ENCODE assay signal across 9 mouse cellular contexts in genomic region chr2:158242170-158242896, GRCm38 (mm10). TPM values are rescaled to one million over a fixed set of nuclear protein-coding genes. Genes with fewer than 3 reads are reported as not detected.
DNase-seq lines count a peak whose midpoint lies in the region; ATAC-seq and TF ChIP-seq lines count a peak whose summit lies in the region.
"Had no signal": no experiment of that assay in that cellular context is flagged by ENCODE, and none has a peak within 500 bp of the region (broad histone marks: within the 10 kb centered on the region; RNA-seq: fewer than 3 reads in every experiment).

No protein-coding gene starts in this region.

- ATAC-seq in liver, embryonic 11.5 days (replicated peaks; ENCODE audit: low FRiP score) = no peak
- no peak for ATAC-seq in midbrain, embryonic 14.5 days (ENCODE audit: low FRiP score, low TSS enrichment)
- ATAC-seq: intestine, postnatal 0 days had no signal

- no peak overlapping the region for H3K4me3 ChIP-seq in heart, adult 2 months
- no peak overlapping the region for H3K4me3 ChIP-seq in liver, embryonic 11.5 days (ENCODE audit: low read depth, low read length)
- H3K4me3 ChIP-seq in midbrain, embryonic 14.5 days (replicated peaks; ENCODE audit: low read depth, low read length) = no peak overlapping the region

- no peak overlapping the region for H3K4me2 ChIP-seq in liver, embryonic 11.5 days
- H3K4me2 ChIP-seq in midbrain, embryonic 14.5 days (ENCODE audit: low read length) = no peak overlapping the region

- peak; percentile 59 to 67 for DNase-seq in heart, adult 2 months
- no peak for DNase-seq in heart, adult 8-10 months (ENCODE audit: low spot score)
- peak; percentile 79 for DNase-seq in cerebellum, adult 11-12 months
- DNase-seq in gastrocnemius, postnatal 14 days = peak; percentile 63
- DNase-seq in left cerebral cortex, postnatal 25 days (ENCODE audit: low spot score in 2 of 2) = peak; percentile 33 to 85
- no peak for DNase-seq in liver, embryonic 11.5 days (ENCODE audit: low spot score)
- DNase-seq in kidney, adult 18-20 months = no peak
- DNase-seq in midbrain, embryonic 14.5 days = no peak

- H3K4me1 ChIP-seq in heart, adult 2 months (ENCODE audit: control insufficient read depth, insufficient read depth, low read length) = no peaks in the 10 kb centered on the region; the same call in 1 of the 2 replicates
- no peaks in the 10 kb centered on the region for H3K4me1 ChIP-seq in liver, embryonic 11.5 days (replicated peaks; ENCODE audit: control insufficient read depth, insufficient read depth, low read length)
- H3K4me1 ChIP-seq in midbrain, embryonic 14.5 days (ENCODE audit: control insufficient read depth, insufficient read depth, low read length) = no peaks in the 10 kb centered on the region

- intact Hi-C loops in heart, adult 2 months (cut with DNase I) = no loop called here
- intact Hi-C loops in gastrocnemius, postnatal 14 days (cut with DNase I; ENCODE audit: low total_unique reads) = no loop called here
- intact Hi-C loops in left cerebral cortex, postnatal 25 days (cut with DNase I) = no loop called here

- WGBS in heart, adult 2 months = 71% methylated on average over 18 of the region's 18 CpGs
- 85% methylated on average over 18 of the region's 18 CpGs for WGBS in liver, embryonic 11.5 days
- WGBS in midbrain, embryonic 14.5 days = 91% methylated on average over 18 of the region's 18 CpGs

- no peaks in the 10 kb centered on the region for H3K79me2 ChIP-seq in heart, adult 2 months (replicated peaks; ENCODE audit: control insufficient read depth, insufficient read depth, low read length)

- TF ChIP-seq EP300 in heart, adult 2 months (IDR thresholded peaks at IDR 0.05; ENCODE audit: insufficient read depth, low read depth, low read length) = no peak

- no peaks in the 10 kb centered on the region for H3K27me3 ChIP-seq in heart, adult 2 months (ENCODE audit: control insufficient read depth, insufficient read depth, low read length)
- H3K27me3 ChIP-seq in liver, embryonic 11.5 days (replicated peaks; ENCODE audit: control insufficient read depth, insufficient read depth, low read length) = no peaks in the 10 kb centered on the region
- H3K27me3 ChIP-seq in midbrain, embryonic 14.5 days (ENCODE audit: control insufficient read depth, insufficient read depth, low read length) = no peaks in the 10 kb centered on the region

- TF ChIP-seq CTCF in heart, adult 2 months (IDR thresholded peaks at IDR 0.05) = no peak

- no peaks in the 10 kb centered on the region for H3K36me3 ChIP-seq in heart, adult 2 months (ENCODE audit: control insufficient read depth, insufficient read depth, low read length)
- no peaks in the 10 kb centered on the region for H3K36me3 ChIP-seq in liver, embryonic 11.5 days (ENCODE audit: control insufficient read depth, insufficient read depth, low read length)
- no peaks in the 10 kb centered on the region for H3K36me3 ChIP-seq in midbrain, embryonic 14.5 days (ENCODE audit: control insufficient read depth, insufficient read depth, low read length)

- no peaks in the 10 kb centered on the region for H3K9me3 ChIP-seq in liver, embryonic 11.5 days (ENCODE audit: control insufficient read depth, low read length)
- no peaks in the 10 kb centered on the region for H3K9me3 ChIP-seq in midbrain, embryonic 14.5 days (ENCODE audit: control insufficient read depth, low read length)

- H3K27ac ChIP-seq in heart, adult 2 months = peak overlapping the region; percentile 33; the same call in 1 of the 2 replicates
- no peak overlapping the region for H3K27ac ChIP-seq in liver, embryonic 11.5 days (ENCODE audit: low read depth, low read length)
- no peak overlapping the region for H3K27ac ChIP-seq in midbrain, embryonic 14.5 days (replicated peaks; ENCODE audit: low read depth, low read length)

- no peak for TF ChIP-seq POLR2A in heart, adult 2 months (IDR thresholded peaks at IDR 0.05; ENCODE audit: insufficient read depth, low read depth, low read length)

- no peak overlapping the region for H3K9ac ChIP-seq in heart, adult 2 months (ENCODE audit: low read depth, low read length)
- H3K9ac ChIP-seq in liver, embryonic 11.5 days (ENCODE audit: low read depth, low read length) = no peak overlapping the region
- H3K9ac ChIP-seq in midbrain, embryonic 14.5 days (replicated peaks; ENCODE audit: low read length) = no peak overlapping the region

RNA-seq across cellular contexts. Expression of gene D630003M21Rik, which starts 13.3 kb away (rescaled TPM):
- 1 to 10 TPM; 4.6 to 6.7 TPM for total RNA-seq in heart, adult 2 months (2021)
- 6.6 and 9.7 TPM in 2 replicates for polyA plus RNA-seq in heart, adult 2 months (2012; rRNA removed)
- 1 to 10 TPM; 4.7 to 6.3 (median 5.5) TPM for total RNA-seq in heart, adult 8-10 months (2022)
- total RNA-seq in gastrocnemius, postnatal 14 days (2021) = 1 to 10 TPM; 3.3 to 4.2 TPM
- 1 to 10 TPM; 2.9 to 4.0 TPM for total RNA-seq in left cerebral cortex, postnatal 25 days (2021)
- 0.53 and 0.81 TPM in 2 replicates for polyA plus RNA-seq in liver, embryonic 11.5 days (2014; fragmentation: Nextera tagmentation; extraction: Ambion mirVana)
- 0.97 and 1.4 TPM in 2 replicates for polyA plus RNA-seq in midbrain, embryonic 14.5 days (2014; fragmentation: Nextera tagmentation; extraction: Ambion mirVana)

RNA-seq across cellular contexts. Expression of gene Bpi, which starts 15.6 kb away (rescaled TPM):
- total RNA-seq in heart, adult 2 months (2021) = under 1 TPM in 1 of 2 experiments, not detected in 1; 0.13 TPM
- not detected in 2 replicates for polyA plus RNA-seq in heart, adult 2 months (2012; rRNA removed)
- total RNA-seq in heart, adult 8-10 months (2022) = not detected
- not detected for total RNA-seq in gastrocnemius, postnatal 14 days (2021)
- total RNA-seq in left cerebral cortex, postnatal 25 days (2021) = not detected
- not detected in 2 replicates for polyA plus RNA-seq in liver, embryonic 11.5 days (2014; fragmentation: Nextera tagmentation; extraction: Ambion mirVana)
- polyA plus RNA-seq in midbrain, embryonic 14.5 days (2014; fragmentation: Nextera tagmentation; extraction: Ambion mirVana) = not detected in 2 replicates
- polyA plus RNA-seq: intestine, postnatal 0 days had no signal

Comparison
In these comparisons a context has a peak if more than half of its experiments do, and no peak if none do; other contexts are left out.
1. DNase-seq: peak in heart, adult 2 months (2 of 2), cerebellum, adult 11-12 months (single experiment), gastrocnemius, postnatal 14 days (single experiment) and left cerebral cortex, postnatal 25 days (2 of 2); none in heart, adult 8-10 months (single experiment), liver, embryonic 11.5 days (single experiment), kidney, adult 18-20 months (single experiment) and midbrain, embryonic 14.5 days (single experiment).